Mouse (Mus musculus): ENCODE data around the gene Shc3.

Shc3 gene

DNA sequence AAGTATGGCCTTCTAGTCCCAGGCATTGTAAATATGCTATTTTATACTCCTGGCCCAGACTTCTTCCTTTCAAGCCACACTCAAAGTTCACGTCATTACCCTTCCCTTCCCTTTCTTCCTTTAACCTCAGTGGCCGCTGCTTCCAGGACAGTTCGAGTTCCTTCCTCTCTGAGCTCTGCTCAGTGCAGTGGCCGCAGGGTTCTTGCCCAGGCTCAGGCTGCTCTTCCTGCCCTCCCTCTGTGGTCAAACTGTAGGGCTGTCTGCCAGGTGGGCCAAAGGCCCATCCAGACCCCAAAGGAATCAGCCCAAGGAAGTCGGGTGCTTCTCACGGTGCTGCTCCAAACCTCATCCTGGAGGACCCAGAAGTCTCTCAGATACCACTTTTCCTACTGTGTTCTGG is 151.4 kb downstream of the Shc3 start:
- no peak for DNase-seq (ENCODE audit: low read depth)

GRCm38 (mm10) chr13:51416727-51417126 is 152.5 kb downstream of the Shc3 start:
- DNase-seq (ENCODE audit: low read depth): no peak

- DNase-seq (ENCODE audit: low read depth): no peak
These were observed 155.8 kb downstream of the Shc3 start for GRCm38 (mm10) chr13:51413461-51413860.

- no peak for DNase-seq (ENCODE audit: low read depth)
These were observed 157.4 kb downstream of the Shc3 start for GRCm38 (mm10) chr13:51411696-51412430.

DNA sequence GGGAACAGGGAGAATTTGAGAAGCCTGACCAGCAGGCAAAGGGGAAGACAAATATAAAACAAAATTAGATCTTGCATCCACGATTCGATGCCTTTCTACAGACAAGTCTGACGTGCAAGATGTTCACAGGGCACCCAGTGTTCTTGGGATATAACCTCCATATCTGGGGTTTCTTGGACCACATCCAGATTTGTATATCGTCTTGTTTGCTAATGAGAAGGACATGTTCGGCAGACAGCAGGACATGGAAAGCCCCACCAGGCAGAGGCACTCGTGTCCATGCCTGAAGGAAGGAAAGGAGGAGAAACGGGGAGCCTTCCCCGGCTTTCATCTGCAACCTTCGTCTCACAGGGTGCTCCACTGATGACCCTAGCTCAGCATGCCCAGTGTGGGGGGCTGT is 158.0 kb downstream of the Shc3 start:
- no peak for DNase-seq (ENCODE audit: low read depth)

DNA sequence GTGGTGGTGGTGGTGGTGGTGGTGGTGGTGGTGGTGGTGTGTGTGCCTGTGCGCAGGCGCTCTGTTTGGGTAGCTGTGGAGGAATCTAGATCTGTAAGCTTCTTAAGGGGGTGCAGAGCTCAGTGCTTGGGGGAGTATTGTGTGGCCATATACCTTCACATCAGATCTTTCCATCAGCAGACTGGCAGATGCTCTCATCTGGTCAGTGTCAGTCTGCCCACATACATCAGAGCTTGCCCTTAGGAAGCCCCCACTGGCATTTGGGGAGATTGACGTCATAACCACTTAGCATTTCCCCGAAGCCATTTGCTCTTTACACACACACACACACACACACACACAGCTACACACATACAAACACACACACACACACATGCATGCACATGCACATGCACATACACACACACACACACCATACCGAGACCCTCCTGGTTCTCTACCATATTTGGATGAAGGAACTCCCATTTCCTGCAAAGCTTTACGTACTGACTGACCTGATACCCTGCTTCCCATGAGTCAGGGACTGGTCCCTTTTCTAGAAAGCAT is 159.2 kb downstream of the Shc3 start:
- DNase-seq (ENCODE audit: low read depth): no peak

GRCm38 (mm10) chr13:51408519-51409001 is 160.7 kb downstream of the Shc3 start, which contains the start of gene S1pr3:
S1pr3 (plus strand) TSS chr13:51408639.
- no peak for DNase-seq (ENCODE audit: low read depth)

GRCm38 (mm10) chr13:51407541-51408217 is 161.5 kb downstream of the Shc3 start:
- no peak for DNase-seq (ENCODE audit: low read depth)

- no peak for DNase-seq (ENCODE audit: low read depth)
These were observed 163.4 kb downstream of the Shc3 start for GRCm38 (mm10) chr13:51405731-51406320.

- DNase-seq (ENCODE audit: low read depth): no peak
These were observed 164.7 kb downstream of the Shc3 start for GRCm38 (mm10) chr13:51404566-51404965.

DNA sequence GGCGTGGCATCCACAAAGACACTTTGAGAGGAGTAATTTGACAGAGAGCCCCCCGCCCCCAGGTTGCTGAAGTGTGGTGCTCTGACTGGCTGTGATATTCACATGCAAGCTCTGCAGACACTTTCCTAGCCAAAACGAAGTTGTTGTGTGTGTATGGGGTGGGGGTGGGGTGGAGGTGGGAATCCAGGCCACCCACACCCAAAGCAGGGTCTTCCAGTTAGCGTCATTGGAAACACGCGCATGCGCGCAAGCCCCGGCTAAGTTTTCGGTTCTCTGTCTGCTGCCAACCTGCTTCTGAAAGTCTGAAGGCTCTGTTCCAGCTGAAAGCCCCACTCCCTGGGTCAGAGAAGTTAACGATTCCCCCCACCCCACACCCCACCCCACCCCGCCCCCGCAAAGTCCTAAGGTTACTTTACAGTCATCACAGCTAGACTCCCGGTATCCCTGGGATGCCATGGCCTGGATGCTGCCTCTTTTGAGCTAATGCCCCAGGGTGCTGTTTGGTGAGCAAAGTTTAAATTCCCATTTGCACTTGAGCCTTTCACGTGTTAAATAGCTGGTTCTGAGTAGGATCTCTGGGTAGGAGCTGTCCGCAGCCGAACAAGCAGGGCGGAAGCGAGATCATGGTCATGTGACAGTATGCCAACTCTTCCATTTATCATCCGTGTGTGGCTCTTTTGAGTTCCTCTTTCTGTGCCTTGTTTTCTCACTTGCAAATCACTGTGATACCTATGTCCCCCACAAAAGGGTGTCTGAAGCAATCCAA is 168.3 kb downstream of the Shc3 start:
- DNase-seq (ENCODE audit: low read depth): no peak

DNA sequence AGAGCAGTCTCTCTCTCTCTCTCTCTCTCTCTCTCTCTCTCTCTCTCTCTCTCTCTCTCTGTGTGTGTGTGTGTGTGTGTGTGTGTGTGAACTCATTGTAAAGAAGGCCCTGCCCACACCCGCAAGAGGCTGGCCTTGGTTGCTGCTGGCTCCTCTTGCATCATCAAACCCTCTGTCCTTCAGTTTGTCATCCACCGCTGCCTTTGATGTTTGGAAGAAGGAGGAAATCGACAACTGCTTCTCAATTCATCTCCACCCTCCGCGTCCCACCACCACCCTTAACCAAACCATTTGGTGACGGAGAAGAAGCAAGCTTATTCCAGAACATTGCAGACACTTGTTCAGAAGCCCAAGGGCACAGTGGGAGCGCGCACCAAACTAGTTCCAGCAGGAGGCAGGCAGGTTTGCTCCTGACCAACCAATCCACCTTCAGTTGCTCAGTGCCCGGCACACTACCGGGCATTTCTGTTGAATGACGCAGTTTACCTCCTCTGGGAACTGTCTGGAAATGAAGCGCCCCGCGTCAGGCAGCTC is 169.0 kb downstream of the Shc3 start:
- DNase-seq (ENCODE audit: low read depth): no peak

- no peak for DNase-seq (ENCODE audit: low read depth)
These were observed 169.7 kb downstream of the Shc3 start for GRCm38 (mm10) chr13:51399562-51399961.

DNA sequence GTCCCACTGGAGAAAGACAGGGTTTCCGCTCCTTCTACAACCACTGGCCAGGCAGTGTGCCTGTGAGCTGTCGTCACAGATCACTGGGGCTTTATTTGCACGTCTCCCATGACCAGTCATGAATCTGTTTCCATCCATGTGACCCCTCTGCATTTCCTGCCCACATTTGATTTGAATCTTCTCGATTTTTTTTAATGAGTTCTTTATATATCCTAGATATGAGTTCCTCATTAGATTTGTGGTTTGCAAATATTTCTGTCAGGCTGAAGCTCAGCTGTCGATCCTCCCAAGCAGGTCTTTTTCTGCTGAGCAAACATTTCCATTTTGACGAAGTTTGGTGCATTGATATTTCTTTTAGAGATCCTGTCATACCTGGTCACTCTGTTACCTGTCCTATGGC is 171.4 kb downstream of the Shc3 start:
- no peak for DNase-seq (ENCODE audit: low read depth)

DNA sequence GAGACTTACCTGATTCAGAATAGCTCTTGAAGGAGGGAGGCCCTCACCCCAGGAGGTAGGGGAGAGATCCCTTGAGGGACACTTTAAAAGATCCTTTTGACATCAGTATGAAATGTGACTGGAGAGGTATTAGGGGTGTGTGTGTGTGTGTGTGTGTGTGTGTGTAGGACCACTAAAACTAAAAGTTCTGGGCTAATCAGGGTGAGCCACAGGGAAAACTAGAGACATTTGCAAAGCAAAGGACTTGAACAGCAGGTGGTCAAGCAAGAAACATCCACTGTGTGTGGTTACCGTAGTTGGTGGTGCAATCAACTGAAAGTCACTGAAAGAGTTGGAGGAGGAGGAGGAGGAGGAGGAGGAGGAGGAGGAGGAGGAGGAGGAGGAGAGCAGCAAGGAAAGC is 177.0 kb downstream of the Shc3 start:
- no peak for DNase-seq (ENCODE audit: low read depth)

DNA sequence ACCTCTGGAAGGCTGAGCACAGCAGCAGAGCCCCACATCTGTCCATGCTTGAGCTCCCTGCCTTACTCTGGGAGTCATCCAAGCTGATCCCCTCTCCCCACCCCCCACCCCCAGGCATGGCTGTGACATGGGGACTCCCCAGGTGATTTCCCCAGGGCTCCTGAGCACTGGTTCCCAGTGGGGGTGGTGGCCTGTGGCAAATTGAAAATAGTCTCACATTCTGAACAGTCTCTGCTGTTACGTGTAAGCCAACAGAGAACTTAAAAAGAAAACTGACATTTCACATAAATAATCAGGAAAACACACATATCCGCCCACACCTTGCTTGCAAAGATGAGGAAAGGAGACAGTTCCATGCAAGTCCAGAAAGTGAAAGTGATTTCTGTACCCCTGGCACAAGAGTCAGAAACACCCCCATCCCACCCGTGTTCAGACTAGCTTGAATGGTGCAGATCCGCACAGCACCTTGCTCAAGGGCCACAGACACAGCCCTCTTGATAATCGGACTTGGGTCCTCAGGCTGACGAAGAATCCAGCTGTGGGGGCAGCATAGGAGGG is 177.8 kb downstream of the Shc3 start:
- no peak for DNase-seq (ENCODE audit: low read depth)

DNA sequence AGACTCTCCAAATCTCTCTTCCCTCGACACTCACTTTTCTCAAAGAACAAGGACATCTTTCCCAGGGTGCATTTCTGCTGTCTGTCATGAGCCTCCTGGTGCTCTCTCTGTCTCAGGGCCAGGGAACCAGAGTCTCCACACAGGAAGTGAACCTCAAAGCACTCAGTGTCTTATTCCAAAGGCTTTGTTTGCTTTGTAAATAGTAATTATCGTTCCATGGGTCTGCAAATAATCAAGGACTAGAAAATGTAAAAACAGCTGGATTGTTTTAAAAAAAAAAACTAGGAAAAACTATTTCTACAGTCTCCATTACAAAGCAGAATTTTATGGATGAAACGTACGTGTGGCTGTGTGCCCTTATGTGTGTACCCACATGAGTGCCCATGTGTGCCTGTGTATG is 178.8 kb downstream of the Shc3 start:
- DNase-seq (ENCODE audit: low read depth): no peak

GRCm38 (mm10) chr13:51387908-51388307 is 181.3 kb downstream of the Shc3 start:
- DNase-seq (ENCODE audit: low read depth): no peak

GRCm38 (mm10) chr13:51384899-51385298 is 184.3 kb downstream of the Shc3 start:
- no peak for DNase-seq (ENCODE audit: low read depth)

GRCm38 (mm10) chr13:51381498-51381897 is 187.7 kb downstream of the Shc3 start:
- DNase-seq (ENCODE audit: low read depth): no peak
